Mouse (Mus musculus) thymus, adult 2 months (tissue): ENCODE data around the gene Mark3.

ENCODE experiments used
- CTCF ChIP-seq: fragments of 200-500 bp; IDR thresholded peaks from 2 replicates; pipeline ENCODE4 v1.5.1; 2012; ENCODE audit warnings: mild to moderate bottlenecking, control low read depth, low read length, moderate library complexity, borderline replicate concordance; ENCODE audit not compliant: control insufficient read depth, poor library complexity, insufficient read depth; ENCODE audit errors: extremely low read depth
- POLR2A ChIP-seq: fragments of 200-500 bp; IDR thresholded peaks from 2 replicates; pipeline ENCODE4 v1.6.1; 2012; ENCODE audit warnings: mild to moderate bottlenecking, low read length, control low read depth, moderate library complexity; ENCODE audit not compliant: control insufficient read depth, poor library complexity, insufficient read depth; ENCODE audit errors: extremely low read depth

DNA sequence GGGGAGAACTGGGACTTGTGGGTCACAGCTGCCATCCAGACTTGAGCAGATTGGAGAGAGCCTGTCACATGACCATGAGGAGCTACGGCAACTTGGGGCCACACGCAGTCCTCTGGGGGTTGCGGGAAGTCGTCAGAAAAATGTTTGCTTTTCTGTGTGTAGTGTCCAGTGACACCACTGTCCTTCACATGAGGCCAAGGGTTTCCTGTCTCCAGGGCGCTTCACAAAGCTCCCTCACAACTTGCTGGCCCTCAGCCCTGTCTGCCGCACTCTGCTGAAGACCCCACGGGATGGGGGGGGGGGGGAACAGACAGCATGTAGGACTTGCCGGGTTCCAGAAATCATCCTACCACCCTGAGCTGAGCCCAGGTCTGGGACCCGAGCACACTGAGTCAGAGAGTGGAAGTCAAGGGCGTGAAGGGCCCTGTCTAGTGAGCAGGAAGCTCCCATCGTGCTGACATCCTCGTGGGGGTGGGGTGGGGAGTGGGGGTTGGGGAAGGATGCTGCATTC lies 120.0 kb downstream of the Mark3 start:
- TF ChIP-seq CTCF (no peak), POLR2A (0 out of 2 replicates have a peak, but pooled peaks have one; percentile 7)
